Mouse (Mus musculus): ENCODE results near the gene Tmem52b. TPM values are rescaled to one million over a fixed set of nuclear protein-coding genes. Genes with fewer than 3 reads are reported as not detected.

Gene Tmem52b
- total and polyA plus RNA-seq, 3 experiments, result not detected

DNA sequence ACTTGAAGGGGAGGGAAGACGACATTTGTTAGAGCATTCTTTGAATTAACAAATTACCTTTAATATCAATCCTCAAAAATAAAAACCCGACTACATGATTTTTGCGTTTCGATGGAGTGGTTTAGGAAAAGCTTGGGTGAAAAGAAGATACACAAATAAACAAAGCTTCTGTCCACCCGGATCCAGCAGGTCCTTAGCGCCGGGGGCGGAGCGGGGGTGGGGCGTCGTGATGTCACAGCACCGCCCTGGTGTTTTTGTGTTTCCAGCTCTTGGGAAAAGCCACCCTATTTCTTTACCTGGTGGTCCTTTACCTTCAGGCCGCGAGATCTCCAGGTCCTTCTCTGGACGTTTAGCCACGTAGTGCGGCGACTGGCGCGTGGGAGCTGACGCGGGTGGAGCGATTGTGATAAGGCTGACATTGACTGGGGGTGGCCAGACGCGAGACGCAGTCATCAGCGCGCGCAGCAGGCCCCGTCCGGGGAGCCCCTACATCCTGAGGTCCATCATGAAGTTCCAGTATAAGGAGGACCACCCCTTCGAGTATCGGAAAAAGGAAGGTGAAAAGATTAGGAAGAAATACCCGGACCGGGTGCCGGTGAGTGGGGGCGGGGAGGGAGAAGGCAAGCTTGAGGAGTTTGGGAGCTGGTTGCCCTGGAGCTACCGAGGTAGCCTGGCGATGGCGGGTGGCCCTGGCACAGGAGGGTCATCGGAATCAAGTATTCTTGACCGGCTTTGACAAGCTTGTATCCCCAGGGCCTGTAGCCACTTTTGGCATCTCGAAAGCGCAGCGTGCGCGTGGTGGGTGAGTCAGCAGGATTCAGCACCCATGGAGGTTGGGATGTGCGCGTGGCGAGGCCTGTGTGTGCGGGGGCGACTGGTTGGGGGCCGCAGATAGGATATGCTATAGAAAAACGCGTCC is 20.8 kb downstream of the Tmem52b start, which contains the start of gene Gabarapl1:
Gabarapl1 (plus strand) TSS at position 219 of the 919 bp plus-strand sequence.
- Histone ChIP-seq H3K9me3 (replicated peaks; ENCODE audit: low read length) (no peaks in the 10 kb centered on the region), H3K9ac (ENCODE audit: insufficient read depth, low read depth) (peak within 1 kb of the TSS; percentile 96), H3K36me3 (replicated peaks in 1 of 2; ENCODE audit: control insufficient read depth in 1 of 2, insufficient read depth in 1 of 2, low read length in 1 of 2) (peaks cover 12 to 31% of the 10 kb centered on the region in 2 experiments), H3K27ac (ENCODE audit: insufficient read depth, low read depth) (peak within 1 kb of the TSS; percentile 43), H3K27me3 (replicated peaks) (no peaks in the 10 kb centered on the region), H3K4me1 (ENCODE audit: control insufficient read depth in 1 of 2, insufficient read depth in 2 of 2) (peaks cover 7 to 40% of the 10 kb centered on the region in 2 experiments), H3K4me2 (ENCODE audit: insufficient read depth, low read depth, poor library complexity, severe bottlenecking) (peak within 1 kb of the TSS; percentile 72), H3K79me2 (replicated peaks; ENCODE audit: control insufficient read depth, extremely low read depth, insufficient read depth, poor library complexity, severe bottlenecking) (peaks cover 27% of the 10 kb centered on the region), H3K4me3 (replicated peaks in 1 of 3; ENCODE audit: low read depth in 2 of 3, low read length in 2 of 3, poor library complexity in 1 of 3) (peak within 1 kb of the TSS; percentile 90 to 98 (median 92))
- peak; percentile 59 for DNase-seq (ENCODE audit: extremely low read depth)
- TF ChIP-seq MYC (IDR thresholded peaks at IDR 0.05; ENCODE audit: low read depth, low read length), result 0 out of 2 replicates have a peak, but pooled peaks have one; percentile 22
- TF ChIP-seq MXI1 (IDR thresholded peaks at IDR 0.05; ENCODE audit: low read depth, low read length), result peak; percentile 37; the same call in 1 of the 2 replicates
- no peak for TF ChIP-seq KAT2A (IDR thresholded peaks at IDR 0.05; ENCODE audit: insufficient replicate concordance, low read length)
- TF ChIP-seq UBTF (IDR thresholded peaks at IDR 0.05; ENCODE audit: low read depth, low read length), result peak; percentile 8; the same call in 1 of the 2 replicates
- peak; percentile 66; the same call in 1 of the 2 replicates for TF ChIP-seq SIN3A (IDR thresholded peaks at IDR 0.05; ENCODE audit: low read length)
- peak; percentile 60 for TF ChIP-seq NRF1 (IDR thresholded peaks at IDR 0.05; ENCODE audit: low read depth, low read length)
- peak; percentile 66; the same call in 1 of the 2 replicates for TF ChIP-seq CHD1 (IDR thresholded peaks at IDR 0.05; ENCODE audit: low read depth, low read length)
- TF ChIP-seq MAFK (IDR thresholded peaks at IDR 0.05; ENCODE audit: insufficient replicate concordance, low read length), result 0 out of 2 replicates have a peak, but pooled peaks have one; percentile 41
- no peak for TF ChIP-seq ELF1 (IDR thresholded peaks at IDR 0.05; ENCODE audit: low read depth, low read length)
- no peak; the same call in 1 of the 2 replicates for TF ChIP-seq NELFE (IDR thresholded peaks at IDR 0.05; ENCODE audit: low read depth, low read length)
- dilution Hi-C loops (cut with MboI; ENCODE audit: extremely low pct_ligation_motif_present, extremely low pct_unique_long_range_greater_than_20kb, low sequenced_read_pairs) (no loop called here), in situ Hi-C loops (cut with MboI; ENCODE audit: low pct_ligation_motif_present, low pct_unique_long_range_greater_than_20kb, low sequenced_read_pairs) (loop anchor here (25.0 kb wide), 1 partner anchor 271 kb away; no protein-coding TSS in a partner anchor)

- dilution Hi-C loops (cut with MboI; ENCODE audit: extremely low pct_ligation_motif_present, extremely low pct_unique_long_range_greater_than_20kb, low sequenced_read_pairs) (no loop called here), in situ Hi-C loops (cut with MboI; ENCODE audit: low pct_ligation_motif_present, low pct_unique_long_range_greater_than_20kb, low sequenced_read_pairs) (loop anchor here (25.0 kb wide), 1 partner anchor 272 kb away; no protein-coding TSS in a partner anchor)
- DNase-seq (ENCODE audit: extremely low read depth), result peak; percentile 38
- H3K79me2 ChIP-seq (replicated peaks; ENCODE audit: control insufficient read depth, extremely low read depth, insufficient read depth, poor library complexity, severe bottlenecking), result peaks cover 27% of the 10 kb centered on the region
- H3K9ac ChIP-seq (ENCODE audit: insufficient read depth, low read depth), result peak overlapping the region; percentile 96
- H3K4me1 ChIP-seq (ENCODE audit: control insufficient read depth in 1 of 2, insufficient read depth in 2 of 2), result peaks cover 7 to 41% of the 10 kb centered on the region in 2 experiments
- H3K27me3 ChIP-seq (replicated peaks), result no peaks in the 10 kb centered on the region
- peak overlapping the region; percentile 70 for H3K4me2 ChIP-seq (ENCODE audit: insufficient read depth, low read depth, poor library complexity, severe bottlenecking)
- no peaks in the 10 kb centered on the region for H3K9me3 ChIP-seq (replicated peaks; ENCODE audit: low read length)
- H3K27ac ChIP-seq (ENCODE audit: insufficient read depth, low read depth), result no peak overlapping the region
- H3K36me3 ChIP-seq (replicated peaks in 1 of 2; ENCODE audit: control insufficient read depth in 1 of 2, insufficient read depth in 1 of 2, low read length in 1 of 2), result peaks cover 20 to 39% of the 10 kb centered on the region in 2 experiments
- peak overlapping the region; percentile 90 to 98 (median 92) for H3K4me3 ChIP-seq (replicated peaks in 1 of 3; ENCODE audit: low read depth in 2 of 3, low read length in 2 of 3, poor library complexity in 1 of 3)
- TF ChIP-seq SIN3A (IDR thresholded peaks at IDR 0.05; ENCODE audit: low read length), result peak; percentile 8; the same call in 1 of the 2 replicates
- TF ChIP-seq ZNF384 (IDR thresholded peaks at IDR 0.05; ENCODE audit: low read depth, low read length), result peak; percentile 92
- TF ChIP-seq MAX (IDR thresholded peaks at IDR 0.05; ENCODE audit: low read length), result no peak
- TF ChIP-seq TBP (conservative IDR thresholded peaks at IDR 0.05; ENCODE audit: low read depth, low read length), result 0 out of 2 replicates have a peak, but pooled peaks have one; percentile 29
- no peak for TF ChIP-seq ZMIZ1 (IDR thresholded peaks at IDR 0.05; ENCODE audit: low read depth, low read length)
These were observed 21.7 kb downstream of the Tmem52b start for GRCm38 (mm10) chr6:129534057-129534456.

Data from CH12.LX (cell line).